Mouse (Mus musculus): ENCODE data around the gene Adh6a. TPM values are rescaled to one million over a fixed set of nuclear protein-coding genes. Genes with fewer than 3 reads are reported as not detected.
A peak's percentile ranks its signal among the peaks of the same experiment; 100 is the strongest.

Adh6a gene
- not detected in 2 replicates for polyA plus RNA-seq (2011; ENCODE audit: insufficient read length, low read depth, missing spikeins)

- H3K4me1 ChIP-seq (ENCODE audit: control insufficient read depth, insufficient read depth, low read length), result no peaks in the 10 kb centered on the region
- no peak for TF ChIP-seq POLR2A (IDR thresholded peaks at IDR 0.05; ENCODE audit: low read depth, low read length)
- TF ChIP-seq CTCF (IDR thresholded peaks at IDR 0.05; ENCODE audit: borderline replicate concordance, insufficient read depth, low read length), result no peak
- no peak within 1 kb of the TSS for H3K27ac ChIP-seq (ENCODE audit: insufficient read depth, low read length)
- H3K4me3 ChIP-seq (ENCODE audit: insufficient read depth, low read length), result no peak within 1 kb of the TSS
Measured at GRCm38 (mm10) chr3:138312965-138313364, at the start of gene Adh6a. Adh6a (plus strand) TSS chr3:138313286.

DNA sequence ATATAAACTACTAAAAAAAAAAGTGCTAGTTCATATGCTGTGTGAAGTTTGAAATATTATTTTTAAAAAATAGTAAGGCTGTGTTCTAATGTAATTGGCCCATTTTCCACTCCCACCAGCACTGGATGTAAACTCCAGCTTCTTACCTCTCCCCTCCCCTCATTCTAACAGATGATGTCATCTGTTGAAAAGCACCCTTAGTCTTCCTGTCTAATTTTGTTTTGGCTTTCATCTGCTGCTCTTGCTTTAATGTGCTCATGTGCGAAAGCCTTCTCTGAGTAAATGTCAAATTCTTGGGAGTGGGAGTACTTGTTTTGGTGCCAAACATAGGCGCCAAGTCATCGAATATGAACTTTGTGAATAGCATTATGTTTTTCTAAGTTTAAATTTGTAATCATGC lies 48.4 kb upstream of the Adh6a start:
- TF ChIP-seq POLR2A (IDR thresholded peaks at IDR 0.05; ENCODE audit: low read depth, low read length), result no peak
- TF ChIP-seq CTCF (IDR thresholded peaks at IDR 0.05; ENCODE audit: borderline replicate concordance, insufficient read depth, low read length), result no peak
- Histone ChIP-seq H3K4me3 (ENCODE audit: insufficient read depth, low read length) (no peak overlapping the region), H3K27ac (ENCODE audit: insufficient read depth, low read length) (no peak overlapping the region), H3K4me1 (ENCODE audit: control insufficient read depth, insufficient read depth, low read length) (no peaks in the 10 kb centered on the region)

- H3K4me3 ChIP-seq (ENCODE audit: insufficient read depth, low read length), result no peak overlapping the region
- H3K27ac ChIP-seq (ENCODE audit: insufficient read depth, low read length), result no peak overlapping the region
- TF ChIP-seq CTCF (IDR thresholded peaks at IDR 0.05; ENCODE audit: borderline replicate concordance, insufficient read depth, low read length), result no peak
- no peak for TF ChIP-seq POLR2A (IDR thresholded peaks at IDR 0.05; ENCODE audit: low read depth, low read length)
- no peaks in the 10 kb centered on the region; the same call in 1 of the 2 replicates for H3K4me1 ChIP-seq (ENCODE audit: control insufficient read depth, insufficient read depth, low read length)
Measured at GRCm38 (mm10) chr3:138270507-138270906, 42.6 kb upstream of the Adh6a start.

DNA sequence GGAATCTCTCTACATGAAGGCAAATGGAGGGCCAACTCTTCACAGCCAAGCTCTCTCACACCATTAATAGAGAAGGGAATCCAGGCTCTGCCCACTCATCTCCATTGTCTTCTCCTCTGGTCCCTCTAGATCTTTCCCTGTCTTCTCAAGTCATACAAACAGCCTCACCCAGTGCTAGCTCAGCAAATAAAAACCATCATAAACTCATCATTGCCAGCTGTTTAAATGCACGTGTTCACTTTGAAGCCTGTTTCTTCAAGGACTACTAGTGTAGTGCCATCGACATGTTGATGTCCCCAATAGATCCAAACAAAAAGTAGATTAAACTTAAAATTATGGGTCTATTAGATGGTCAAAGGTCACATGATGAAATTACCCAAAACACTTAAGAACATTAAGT lies 41.8 kb upstream of the Adh6a start:
- no peaks in the 10 kb centered on the region; the same call in 1 of the 2 replicates for H3K4me1 ChIP-seq (ENCODE audit: control insufficient read depth, insufficient read depth, low read length)
- no peak overlapping the region for H3K4me3 ChIP-seq (ENCODE audit: insufficient read depth, low read length)
- H3K27ac ChIP-seq (ENCODE audit: insufficient read depth, low read length), result no peak overlapping the region
- TF ChIP-seq CTCF (IDR thresholded peaks at IDR 0.05; ENCODE audit: borderline replicate concordance, insufficient read depth, low read length) (no peak), POLR2A (IDR thresholded peaks at IDR 0.05; ENCODE audit: low read depth, low read length) (no peak)

DNA sequence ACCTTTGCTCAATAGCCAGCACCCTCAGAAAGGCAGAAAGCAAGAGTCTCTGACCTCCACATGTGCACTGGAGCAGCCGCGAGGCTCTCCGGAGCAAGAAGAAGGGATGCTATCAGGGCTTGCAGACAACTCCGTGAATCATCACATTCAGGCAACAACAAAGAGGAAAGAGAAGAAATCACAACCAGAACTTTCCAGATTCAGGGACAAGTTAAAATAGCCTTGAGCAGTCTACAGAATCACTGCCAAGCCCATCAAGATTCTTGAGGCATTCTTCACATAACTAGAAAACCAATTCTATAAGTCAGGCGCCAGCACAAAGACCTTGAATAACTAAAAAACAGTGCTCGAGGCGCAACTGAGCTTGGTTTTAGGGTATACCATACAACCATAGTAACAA lies 40.0 kb upstream of the Adh6a start:
- H3K4me3 ChIP-seq (ENCODE audit: insufficient read depth, low read length), result no peak overlapping the region
- H3K4me1 ChIP-seq (ENCODE audit: control insufficient read depth, insufficient read depth, low read length), result no peaks in the 10 kb centered on the region; the same call in 1 of the 2 replicates
- TF ChIP-seq CTCF (IDR thresholded peaks at IDR 0.05; ENCODE audit: borderline replicate concordance, insufficient read depth, low read length) (no peak), POLR2A (IDR thresholded peaks at IDR 0.05; ENCODE audit: low read depth, low read length) (no peak)
- H3K27ac ChIP-seq (ENCODE audit: insufficient read depth, low read length), result peak overlapping the region; percentile 60

DNA sequence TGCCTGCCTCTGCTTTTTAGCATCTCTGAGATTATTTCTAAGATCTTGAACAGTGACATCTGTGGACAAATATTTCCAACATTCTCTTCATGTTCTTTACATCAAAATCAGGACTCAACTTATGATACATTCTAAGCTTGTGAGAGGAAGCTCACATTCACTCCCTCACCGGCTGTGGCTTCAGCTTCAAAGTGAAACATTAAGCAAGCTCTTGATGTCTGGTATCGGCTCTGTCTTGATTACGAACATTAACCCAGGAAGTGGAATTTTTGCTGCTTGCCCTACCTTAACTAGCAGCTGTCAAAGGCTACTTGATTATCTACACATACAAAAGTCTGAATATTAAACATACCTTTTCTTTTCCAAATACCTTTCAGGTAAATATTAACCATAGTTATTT lies 38.0 kb upstream of the Adh6a start:
- TF ChIP-seq POLR2A (IDR thresholded peaks at IDR 0.05; ENCODE audit: low read depth, low read length) (no peak), CTCF (IDR thresholded peaks at IDR 0.05; ENCODE audit: borderline replicate concordance, insufficient read depth, low read length) (no peak)
- Histone ChIP-seq H3K4me3 (ENCODE audit: insufficient read depth, low read length) (no peak overlapping the region), H3K4me1 (ENCODE audit: control insufficient read depth, insufficient read depth, low read length) (no peaks in the 10 kb centered on the region; the same call in 1 of the 2 replicates), H3K27ac (ENCODE audit: insufficient read depth, low read length) (no peak overlapping the region)

DNA sequence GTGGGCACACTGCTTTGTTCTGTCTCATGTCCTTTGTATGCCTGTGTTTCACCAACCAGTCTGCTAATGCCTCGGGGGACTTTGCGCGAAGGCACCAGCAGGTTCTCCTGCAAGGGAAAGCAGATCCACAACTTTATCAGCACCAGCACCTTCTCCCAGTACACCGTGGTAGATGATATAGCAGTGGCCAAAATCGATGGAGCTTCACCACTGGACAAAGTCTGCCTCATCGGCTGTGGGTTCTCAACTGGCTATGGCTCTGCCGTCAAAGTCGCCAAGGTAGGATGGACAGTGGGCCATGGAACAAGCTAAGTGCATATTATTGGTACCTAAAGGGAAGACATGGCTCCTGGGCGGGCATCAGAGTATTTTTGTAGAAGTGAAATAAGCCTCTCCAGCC lies 30.5 kb upstream of the Adh6a start:
- TF ChIP-seq CTCF (IDR thresholded peaks at IDR 0.05; ENCODE audit: borderline replicate concordance, insufficient read depth, low read length) (no peak), POLR2A (IDR thresholded peaks at IDR 0.05; ENCODE audit: low read depth, low read length) (no peak)
- Histone ChIP-seq H3K4me1 (ENCODE audit: control insufficient read depth, insufficient read depth, low read length) (no peaks in the 10 kb centered on the region), H3K27ac (ENCODE audit: insufficient read depth, low read length) (no peak overlapping the region), H3K4me3 (ENCODE audit: insufficient read depth, low read length) (no peak overlapping the region)

DNA sequence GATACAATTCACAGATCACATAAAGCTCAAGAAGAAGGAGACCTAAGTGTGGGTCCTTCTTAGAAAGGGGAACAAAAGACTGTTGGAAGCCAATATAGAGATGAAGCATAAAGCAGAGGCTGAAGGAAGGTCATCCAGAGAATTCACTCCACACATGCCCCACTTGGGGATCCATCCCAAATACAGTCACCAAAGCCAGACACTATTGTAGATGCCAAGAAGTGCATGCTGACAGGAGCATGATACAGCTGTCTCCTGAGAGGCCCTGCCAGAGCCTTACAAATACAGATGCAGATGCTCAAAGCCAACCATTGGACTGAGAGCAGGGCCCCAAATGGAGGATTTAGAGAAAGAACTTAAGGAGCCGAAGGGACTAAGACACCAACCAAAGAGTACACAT lies 29.3 kb upstream of the Adh6a start:
- no peak overlapping the region for H3K27ac ChIP-seq (ENCODE audit: insufficient read depth, low read length)
- no peak overlapping the region for H3K4me3 ChIP-seq (ENCODE audit: insufficient read depth, low read length)

GRCm38 (mm10) chr3:138285986-138286385 lies 27.1 kb upstream of the Adh6a start:
- TF ChIP-seq POLR2A (IDR thresholded peaks at IDR 0.05; ENCODE audit: low read depth, low read length) (no peak), CTCF (IDR thresholded peaks at IDR 0.05; ENCODE audit: borderline replicate concordance, insufficient read depth, low read length) (no peak)
- Histone ChIP-seq H3K4me3 (ENCODE audit: insufficient read depth, low read length) (no peak overlapping the region), H3K4me1 (ENCODE audit: control insufficient read depth, insufficient read depth, low read length) (no peaks in the 10 kb centered on the region), H3K27ac (ENCODE audit: insufficient read depth, low read length) (no peak overlapping the region)

More for the DNA sequence above, 29.3 kb upstream of the Adh6a start:
- TF ChIP-seq CTCF (IDR thresholded peaks at IDR 0.05; ENCODE audit: borderline replicate concordance, insufficient read depth, low read length), result no peak
- no peak for TF ChIP-seq POLR2A (IDR thresholded peaks at IDR 0.05; ENCODE audit: low read depth, low read length)
- no peaks in the 10 kb centered on the region for H3K4me1 ChIP-seq (ENCODE audit: control insufficient read depth, insufficient read depth, low read length)

GRCm38 (mm10) chr3:138287686-138288085 lies 25.4 kb upstream of the Adh6a start:
- H3K27ac ChIP-seq (ENCODE audit: insufficient read depth, low read length), result no peak overlapping the region
- no peak overlapping the region for H3K4me3 ChIP-seq (ENCODE audit: insufficient read depth, low read length)
- TF ChIP-seq CTCF (IDR thresholded peaks at IDR 0.05; ENCODE audit: borderline replicate concordance, insufficient read depth, low read length) (no peak), POLR2A (IDR thresholded peaks at IDR 0.05; ENCODE audit: low read depth, low read length) (no peak)
- H3K4me1 ChIP-seq (ENCODE audit: control insufficient read depth, insufficient read depth, low read length), result no peaks in the 10 kb centered on the region

- Histone ChIP-seq H3K4me1 (ENCODE audit: control insufficient read depth, insufficient read depth, low read length) (no peaks in the 10 kb centered on the region), H3K27ac (ENCODE audit: insufficient read depth, low read length) (no peak overlapping the region), H3K4me3 (ENCODE audit: insufficient read depth, low read length) (no peak overlapping the region)
- TF ChIP-seq CTCF (IDR thresholded peaks at IDR 0.05; ENCODE audit: borderline replicate concordance, insufficient read depth, low read length) (no peak), POLR2A (IDR thresholded peaks at IDR 0.05; ENCODE audit: low read depth, low read length) (no peak)
Measured at GRCm38 (mm10) chr3:138290672-138291071, 22.4 kb upstream of the Adh6a start.
